ENCODE assay signal across 8 mouse cellular contexts in the genomic region with DNA sequence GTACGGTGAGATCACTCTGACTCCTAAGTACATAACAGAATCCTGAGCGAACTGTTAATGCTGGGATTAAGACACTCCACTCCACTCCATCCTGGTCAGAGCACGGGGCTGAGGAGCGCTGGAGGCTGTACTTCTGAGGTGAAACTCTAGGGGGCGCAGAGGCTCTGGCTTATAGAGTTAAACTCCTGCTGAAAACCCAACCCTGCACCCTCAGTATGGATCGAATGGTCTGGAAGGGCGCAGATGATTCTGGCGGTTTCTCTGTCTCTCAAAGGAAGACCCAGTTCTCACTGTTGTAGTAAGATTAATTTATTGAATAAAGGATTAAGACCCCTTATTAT. TPM values are rescaled to one million over a fixed set of nuclear protein-coding genes. Genes with fewer than 3 reads are reported as not detected.
DNase-seq lines count a peak whose midpoint lies in the region; ATAC-seq and TF ChIP-seq lines count a peak whose summit lies in the region.

No protein-coding gene starts in this region.

- no peak for ATAC-seq in G1E (ENCODE audit: extremely low read depth, insufficient number of reproducible peaks, low FRiP score, poor library complexity, severe bottlenecking)
- 0 out of 2 replicates have a peak, but pooled peaks have one; percentile 40 for ATAC-seq in kidney, embryonic 14.5 days (ENCODE audit: low FRiP score, low TSS enrichment)

- no peak overlapping the region for H3K4me2 ChIP-seq in kidney, embryonic 14.5 days (replicated peaks; ENCODE audit: low read depth, low read length)

- H3K4me1 ChIP-seq in G1E (ENCODE audit: insufficient read depth, low read depth, low read length) = no peaks in the 10 kb centered on the region
- H3K4me1 ChIP-seq in kidney, embryonic 14.5 days (ENCODE audit: control insufficient read depth, insufficient read depth, low read length) = no peaks in the 10 kb centered on the region
- no peaks in the 10 kb centered on the region for H3K4me1 ChIP-seq in lung, adult 2 months (ENCODE audit: control insufficient read depth, insufficient read depth, low read length)

- no peaks in the 10 kb centered on the region for H3K36me3 ChIP-seq in G1E (replicated peaks)
- H3K36me3 ChIP-seq in kidney, embryonic 14.5 days (ENCODE audit: control insufficient read depth, insufficient read depth, low read length) = no peaks in the 10 kb centered on the region

- no peak for TF ChIP-seq POLR2A in lung, adult 2 months (IDR thresholded peaks at IDR 0.05; ENCODE audit: borderline replicate concordance, extremely low read depth, low read depth, low read length)

- TF ChIP-seq CTCF in G1E (IDR thresholded peaks at IDR 0.05; ENCODE audit: low read depth, low read length) = peak; percentile 44
- TF ChIP-seq CTCF in lung, adult 2 months (IDR thresholded peaks at IDR 0.05; ENCODE audit: insufficient read depth, low read length) = peak; percentile 73

- H3K27me3 ChIP-seq in G1E (ENCODE audit: insufficient read depth, low read length) = peaks cover 5% of the 10 kb centered on the region
- peaks cover 19% of the 10 kb centered on the region for H3K27me3 ChIP-seq in kidney, embryonic 14.5 days (ENCODE audit: control insufficient read depth, insufficient read depth, low read length)

- H3K27ac ChIP-seq in kidney, embryonic 14.5 days (ENCODE audit: low read depth, low read length) = no peak overlapping the region

- DNase-seq in CD4-positive, CD25-positive, alpha-beta regulatory T cell, adult 2 months (ENCODE audit: low read depth, low spot score) = peak; percentile 75
- DNase-seq in G1E (ENCODE audit: low spot score) = peak; percentile 41
- peak; percentile 45 for DNase-seq in cerebellum, adult 9-10 months
- peak; percentile 69 for DNase-seq in gastrocnemius, postnatal 10 days
- peak; percentile 70 for DNase-seq in lung, adult 2 months
- peak; percentile 63 for DNase-seq in right cerebral cortex, postnatal 4 days
- no peak for DNase-seq in yolk sac, embryonic 10.5 days (ENCODE audit: low spot score)

- 23% methylated on average over 8 of the region's 8 CpGs for WGBS in kidney, embryonic 14.5 days
- 18% methylated on average over 8 of the region's 8 CpGs for WGBS in lung, adult 2 months

- H3K9me3 ChIP-seq in G1E (replicated peaks) = no peaks in the 10 kb centered on the region
- H3K9me3 ChIP-seq in kidney, embryonic 14.5 days (ENCODE audit: control insufficient read depth, low read length) = no peaks in the 10 kb centered on the region

- H3K9ac ChIP-seq in kidney, embryonic 14.5 days (ENCODE audit: low read depth, low read length) = no peak overlapping the region

- no peak overlapping the region for H3K4me3 ChIP-seq in G1E (ENCODE audit: low read depth, low read length)
- H3K4me3 ChIP-seq in kidney, embryonic 14.5 days (ENCODE audit: low read length) = no peak overlapping the region
- no peak overlapping the region for H3K4me3 ChIP-seq in lung, adult 2 months (replicated peaks; ENCODE audit: extremely low read depth, low read depth, low read length)

RNA-seq across cellular contexts. Expression of gene Guca1a, which starts 8.1 kb away (rescaled TPM):
- total RNA-seq in G1E (2014; fragmentation: Nextera tagmentation) (not detected in 2 replicates), G1E (2017) (not detected in 2 replicates)
- 0.08 and 0.10 TPM in 2 replicates for polyA plus RNA-seq in G1E (2012)
- 1 to 10 TPM in 1 of 2 experiments, under 1 TPM in 1; 0.66 to 1.6 TPM for total RNA-seq in gastrocnemius, postnatal 10 days (2021)
- 2.4 and 2.8 TPM in 2 replicates for polyA plus RNA-seq in kidney, embryonic 14.5 days (2014; fragmentation: Nextera tagmentation; extraction: Ambion mirVana)
- 1.1 and 2.9 TPM in 2 replicates for polyA plus RNA-seq in lung, adult 2 months (2012; rRNA removed)

RNA-seq across cellular contexts. Expression of gene Guca1b, which starts 23.3 kb away (rescaled TPM):
- total RNA-seq in G1E (2014; fragmentation: Nextera tagmentation) = not detected in 2 replicates
- not detected in 2 replicates for total RNA-seq in G1E (2017)
- polyA plus RNA-seq in G1E (2012) = not detected in 2 replicates
- total RNA-seq in gastrocnemius, postnatal 10 days (2021) = under 1 TPM; 0.47 TPM
- 0.46 and 0.57 TPM in 2 replicates for polyA plus RNA-seq in kidney, embryonic 14.5 days (2014; fragmentation: Nextera tagmentation; extraction: Ambion mirVana)
- 1.0 and 1.3 TPM in 2 replicates for polyA plus RNA-seq in lung, adult 2 months (2012; rRNA removed)

RNA-seq across cellular contexts. Expression of gene AI661453, which starts 27.9 kb away (rescaled TPM):
- total RNA-seq in G1E (2014; fragmentation: Nextera tagmentation) (not detected in 2 replicates), G1E (2017) (under 0.01 and 0.06 TPM in 2 replicates)
- 0.02 and 0.03 TPM in 2 replicates for polyA plus RNA-seq in G1E (2012)
- total RNA-seq in gastrocnemius, postnatal 10 days (2021) = under 1 TPM; 0.47 to 0.50 TPM
- polyA plus RNA-seq in kidney, embryonic 14.5 days (2014; fragmentation: Nextera tagmentation; extraction: Ambion mirVana) = 1.6 and 2.1 TPM in 2 replicates
- polyA plus RNA-seq in lung, adult 2 months (2012; rRNA removed) = 9.2 and 13.0 TPM in 2 replicates

RNA-seq across cellular contexts. Expression of gene 1700001C19Rik, which starts 28.6 kb away (rescaled TPM):
- not detected in 2 replicates for total RNA-seq in G1E (2014; fragmentation: Nextera tagmentation)
- 0.17 TPM in 1 of 2 replicates, not detected in the other for total RNA-seq in G1E (2017)
- polyA plus RNA-seq in G1E (2012) = not detected in 2 replicates
- not detected for total RNA-seq in gastrocnemius, postnatal 10 days (2021)
- 0.39 TPM in 1 of 2 replicates, not detected in the other for polyA plus RNA-seq in kidney, embryonic 14.5 days (2014; fragmentation: Nextera tagmentation; extraction: Ambion mirVana)
- polyA plus RNA-seq in lung, adult 2 months (2012; rRNA removed) = 0.14 and 0.20 TPM in 2 replicates

RNA-seq across cellular contexts. Expression of gene Mrps10, which starts 39.8 kb away (rescaled TPM):
- total RNA-seq in G1E (2014; fragmentation: Nextera tagmentation) (64.7 and 71.5 TPM in 2 replicates), G1E (2017) (43.0 and 48.0 TPM in 2 replicates)
- polyA plus RNA-seq in G1E (2012) = 50.0 and 65.5 TPM in 2 replicates
- total RNA-seq in gastrocnemius, postnatal 10 days (2021) = 10 to 100 TPM; 41.3 to 45.0 TPM
- 91.2 and 98.2 TPM in 2 replicates for polyA plus RNA-seq in kidney, embryonic 14.5 days (2014; fragmentation: Nextera tagmentation; extraction: Ambion mirVana)
- polyA plus RNA-seq in lung, adult 2 months (2012; rRNA removed) = 15.5 and 18.8 TPM in 2 replicates
